Mouse (Mus musculus): ENCODE results near the gene Rreb1. TPM values are rescaled to one million over a fixed set of nuclear protein-coding genes. Genes with fewer than 3 reads are reported as not detected.

Gene Rreb1
- polyA plus RNA-seq, 2 experiments from 2014 or later, result 3.0 to 4.9 TPM

DNA sequence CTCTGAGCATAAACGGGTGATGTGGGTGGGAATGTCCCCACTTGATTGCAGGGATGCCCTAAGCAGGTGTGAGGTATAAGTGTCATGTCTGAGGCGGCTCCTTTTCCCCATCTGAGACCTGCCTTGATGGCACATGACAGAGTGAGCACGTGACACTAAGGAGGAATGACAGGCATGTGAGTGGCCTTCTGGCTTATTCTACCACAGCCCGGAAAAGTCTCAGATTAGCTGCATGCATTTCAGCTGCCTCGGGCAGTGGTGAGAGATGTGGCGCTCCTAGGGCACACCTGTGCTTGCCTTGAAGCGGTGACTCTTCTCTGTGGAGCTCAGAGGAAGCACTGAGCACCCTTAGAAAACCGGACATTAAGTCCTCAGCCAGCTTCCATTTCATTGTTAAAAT is 167.2 kb downstream of the Rreb1 start:
- no peak for ATAC-seq

DNA sequence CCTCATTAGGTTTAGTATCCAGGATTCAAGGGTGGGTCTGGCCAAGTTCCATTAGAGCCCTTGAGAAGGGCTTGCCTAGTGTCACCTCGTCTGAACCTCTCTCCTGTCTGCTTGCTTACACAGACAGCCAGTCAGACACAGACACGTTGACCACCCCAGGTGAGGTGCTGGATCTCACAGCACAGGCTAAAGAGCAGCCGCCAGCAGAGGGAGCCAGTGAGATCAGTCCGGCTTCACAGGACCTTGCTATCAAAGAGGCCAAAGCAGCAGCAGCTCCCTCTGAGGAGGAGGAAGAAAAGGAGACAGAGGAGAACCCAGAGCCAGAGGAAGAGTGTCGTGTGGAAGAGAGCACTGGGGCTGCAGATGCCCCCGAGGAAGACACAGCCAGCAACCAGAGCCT is 168.5 kb downstream of the Rreb1 start:
- ATAC-seq, result no peak

GRCm38 (mm10) chr13:37952981-37953380 is 174.8 kb downstream of the Rreb1 start:
- no peak for ATAC-seq

DNA sequence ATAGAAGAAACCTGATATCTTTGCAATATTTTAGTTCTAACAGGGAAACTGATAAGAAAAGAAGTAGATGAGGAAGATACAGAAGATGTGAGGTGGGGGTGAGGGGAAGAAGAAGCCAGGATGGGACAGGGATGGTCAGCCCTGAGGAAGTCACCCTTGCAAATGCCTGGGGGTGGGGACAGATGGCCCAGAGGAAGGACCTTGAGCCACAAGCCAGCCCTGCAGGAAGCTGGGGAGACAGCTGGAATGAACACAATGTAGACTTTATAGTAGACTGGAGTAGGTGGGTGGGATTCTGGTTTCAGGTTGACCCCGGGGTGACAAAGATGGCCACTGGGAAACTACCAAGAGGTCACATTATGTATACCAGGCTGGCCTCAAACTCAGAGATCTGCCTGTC is 176.1 kb downstream of the Rreb1 start:
- no peak for ATAC-seq

DNA sequence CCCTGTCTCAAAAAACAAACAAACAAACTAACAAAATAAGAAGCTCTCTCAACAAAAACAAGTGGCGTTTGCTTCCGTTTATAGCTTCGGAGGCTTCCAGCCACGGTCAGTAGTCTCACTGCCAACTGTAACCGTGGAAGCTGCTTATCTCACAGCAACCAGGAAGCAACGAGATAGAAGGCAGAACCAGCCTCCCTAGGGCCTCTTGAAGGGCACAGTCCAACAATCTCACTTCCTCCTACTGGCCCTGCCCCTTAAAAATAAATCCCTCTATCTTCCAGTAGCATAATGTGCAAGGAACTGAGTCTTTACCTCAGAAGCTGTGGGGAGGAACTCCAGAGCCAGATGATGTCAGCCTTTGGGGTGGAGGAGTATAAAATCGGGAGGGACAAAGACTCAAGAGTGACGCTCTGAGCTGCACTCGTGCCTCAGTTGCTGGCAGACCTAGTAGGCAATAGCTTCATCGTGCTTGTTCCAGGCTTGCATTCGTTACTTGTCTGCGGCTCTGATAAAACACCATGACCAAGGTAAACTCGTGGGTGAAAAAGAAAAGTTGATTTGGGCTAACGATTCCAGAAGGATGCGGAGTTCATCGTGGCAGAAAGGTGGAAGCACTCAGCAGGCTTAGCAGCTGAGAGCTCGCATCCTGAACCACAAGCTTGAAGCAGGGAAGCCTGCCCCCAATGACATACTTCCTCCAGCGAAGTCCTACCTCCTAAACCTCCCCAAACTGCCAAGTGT is 180.5 kb downstream of the Rreb1 start:
- no peak for ATAC-seq

- no peak for ATAC-seq
Observed at GRCm38 (mm10) chr13:37959239-37959907, 181.2 kb downstream of the Rreb1 start.

DNA sequence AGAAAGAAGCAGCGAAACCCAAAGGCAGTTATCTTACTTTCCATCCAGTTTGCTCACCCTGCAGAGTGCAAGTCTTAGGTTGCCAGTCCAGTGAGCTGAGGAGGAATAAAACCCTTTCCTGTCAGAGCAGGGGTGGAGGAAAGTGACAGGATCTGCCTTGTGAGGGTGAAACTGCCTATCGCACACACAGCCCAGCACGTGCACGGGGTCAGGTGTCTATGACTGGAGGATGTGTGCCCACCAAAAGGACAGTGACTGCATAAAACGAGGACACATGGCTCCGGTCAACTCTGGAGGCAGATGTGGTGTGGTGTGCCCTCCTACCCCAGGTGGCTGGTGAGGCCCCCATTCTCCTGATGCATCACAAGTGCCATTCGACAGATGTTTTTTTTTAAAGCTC is 181.7 kb downstream of the Rreb1 start:
- no peak for ATAC-seq

- no peak for ATAC-seq
Observed at GRCm38 (mm10) chr13:37962541-37962940, 184.3 kb downstream of the Rreb1 start.

GRCm38 (mm10) chr13:37963354-37964007 is 185.3 kb downstream of the Rreb1 start:
- ATAC-seq, result peak; percentile 83

GRCm38 (mm10) chr13:37964128-37965087 is 186.2 kb downstream of the Rreb1 start:
- ATAC-seq, result no peak

DNA sequence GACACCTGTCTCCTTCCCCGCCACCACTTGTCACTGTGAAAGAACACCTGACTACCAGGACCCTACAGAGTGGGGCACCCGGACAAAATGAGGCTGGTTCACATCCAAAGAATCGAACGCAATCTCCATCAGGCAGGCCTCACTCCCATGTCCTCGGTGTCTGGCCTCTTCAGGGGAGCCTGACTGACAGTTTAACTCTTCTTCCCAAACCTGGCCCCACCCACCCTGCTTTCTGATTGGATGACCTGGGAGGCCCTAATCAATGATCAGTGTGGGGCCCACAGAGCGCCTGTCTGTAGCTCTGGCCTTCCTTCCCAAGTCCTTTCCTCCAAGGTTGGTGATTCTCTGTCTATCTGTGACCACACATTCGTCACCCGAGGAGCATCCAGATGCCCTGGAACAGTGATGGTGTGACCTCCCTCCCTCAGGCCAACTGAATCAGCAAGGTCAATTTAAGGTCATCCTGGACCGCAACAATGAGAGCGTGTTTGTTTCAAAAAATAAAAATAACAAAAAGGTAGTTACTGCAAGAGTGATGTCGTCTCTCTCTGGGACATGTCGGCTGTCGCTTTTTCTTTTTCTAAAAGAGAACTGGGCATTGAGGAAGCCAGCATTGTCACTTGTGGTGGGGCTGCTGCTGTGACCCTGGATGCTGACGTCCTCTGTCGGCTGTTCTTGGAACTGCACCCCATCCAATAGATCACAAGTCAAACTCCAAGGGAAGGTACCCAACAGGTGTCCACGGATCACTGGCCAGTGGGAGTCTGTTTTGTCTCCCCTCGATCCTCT is 187.1 kb downstream of the Rreb1 start:
- no peak for ATAC-seq

DNA sequence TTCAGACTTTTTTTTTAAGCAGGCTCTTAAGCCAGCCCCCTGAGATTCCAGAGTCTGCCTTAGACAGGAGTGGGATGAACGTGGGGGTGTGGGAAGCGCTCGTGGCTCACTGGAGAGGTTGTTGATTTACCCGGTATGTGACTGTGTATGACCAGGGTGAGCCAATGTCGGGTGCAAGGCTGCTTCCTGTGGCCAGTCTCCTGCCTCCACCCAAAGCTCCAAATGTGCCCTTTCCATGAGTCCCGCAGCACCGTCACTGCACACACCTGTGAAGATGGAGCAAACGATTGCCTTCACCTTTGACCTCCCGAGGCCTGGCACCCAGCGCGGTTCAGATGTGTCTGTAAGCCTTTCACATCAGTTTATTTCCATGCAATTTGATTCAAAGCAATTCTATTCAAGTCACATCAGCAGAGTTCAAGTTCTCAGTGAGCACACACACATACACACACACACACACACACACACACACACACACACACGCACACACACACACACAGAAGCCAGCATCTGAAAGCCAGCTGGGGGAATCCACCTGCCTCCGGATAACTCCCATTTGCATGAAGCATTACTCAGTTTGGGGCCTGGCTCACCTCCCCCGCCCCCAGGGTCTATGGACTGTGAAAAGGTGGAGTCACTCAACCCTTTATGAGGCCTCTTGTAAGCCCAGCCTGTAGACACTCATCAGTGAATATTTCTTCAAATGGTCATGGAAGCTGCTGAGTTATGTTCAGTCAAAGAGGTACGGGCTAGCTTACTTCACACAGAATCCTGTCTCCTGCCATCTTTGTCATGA is 188.3 kb downstream of the Rreb1 start:
- ATAC-seq, result no peak

DNA sequence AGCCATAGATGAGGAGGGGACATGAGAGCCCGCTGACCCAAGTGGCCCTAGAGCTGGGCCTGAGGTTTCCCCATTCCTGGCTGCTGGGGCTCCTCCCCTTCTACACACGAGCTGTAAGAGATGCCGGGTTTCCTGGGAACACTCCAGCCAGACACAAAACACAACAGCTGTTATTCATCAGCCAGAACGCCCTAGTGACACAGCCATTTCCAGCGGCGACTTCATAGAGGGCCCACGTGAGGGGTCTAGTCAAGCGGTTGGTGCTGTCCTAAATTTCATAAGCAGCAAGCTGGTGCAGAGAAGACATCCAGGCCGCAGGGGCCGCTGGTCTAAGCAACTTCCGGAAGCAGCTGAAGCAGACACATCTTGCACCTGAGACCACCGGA is 188.8 kb downstream of the Rreb1 start:
- ATAC-seq, result no peak

GRCm38 (mm10) chr13:37967565-37967964 is 189.4 kb downstream of the Rreb1 start:
- ATAC-seq, result no peak

DNA sequence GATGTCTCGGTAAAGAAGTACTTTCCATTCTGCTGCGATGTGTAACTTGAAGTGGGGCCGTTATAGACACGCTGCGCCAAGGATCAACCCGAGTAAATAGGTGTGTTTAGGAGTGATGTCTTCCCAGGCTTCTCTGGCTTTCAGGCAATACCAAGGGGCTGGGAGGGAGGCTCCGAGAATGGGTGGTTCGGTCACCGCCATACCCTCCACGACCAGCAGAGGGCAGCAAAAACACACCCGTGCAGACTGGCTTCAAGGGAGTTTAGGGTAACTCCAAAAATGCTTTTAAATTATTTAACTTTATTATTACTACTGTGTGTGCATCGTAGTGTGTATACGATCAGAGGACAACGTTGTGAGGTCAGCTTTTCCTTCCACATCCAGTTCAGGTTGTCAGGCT is 191.1 kb downstream of the Rreb1 start:
- ATAC-seq, result peak; percentile 83

GRCm38 (mm10) chr13:37969988-37970387 is 191.8 kb downstream of the Rreb1 start:
- no peak for ATAC-seq

- no peak for ATAC-seq
Observed at GRCm38 (mm10) chr13:37970887-37971530, 192.8 kb downstream of the Rreb1 start.

DNA sequence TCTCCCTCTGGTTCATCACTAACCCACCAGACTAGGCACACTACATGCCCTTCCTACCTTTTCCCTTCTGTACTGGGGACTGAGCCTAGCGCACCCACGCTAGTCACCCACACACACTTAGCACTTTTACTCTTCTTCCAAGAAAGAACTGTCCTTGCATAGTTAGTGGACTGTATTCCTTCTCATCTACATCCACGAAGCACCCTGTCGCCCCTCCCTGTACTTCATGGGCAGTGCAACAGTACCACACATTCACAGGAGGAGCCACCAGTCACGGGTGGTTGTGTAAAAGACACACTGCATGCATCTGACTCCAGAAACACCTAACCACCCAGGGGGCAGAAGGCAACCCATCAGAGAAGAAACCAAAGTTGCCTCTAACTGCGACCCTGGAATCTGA is 195.8 kb downstream of the Rreb1 start:
- ATAC-seq, result no peak

- ATAC-seq, result no peak
Observed at GRCm38 (mm10) chr13:37974731-37975130, 196.5 kb downstream of the Rreb1 start.

DNA sequence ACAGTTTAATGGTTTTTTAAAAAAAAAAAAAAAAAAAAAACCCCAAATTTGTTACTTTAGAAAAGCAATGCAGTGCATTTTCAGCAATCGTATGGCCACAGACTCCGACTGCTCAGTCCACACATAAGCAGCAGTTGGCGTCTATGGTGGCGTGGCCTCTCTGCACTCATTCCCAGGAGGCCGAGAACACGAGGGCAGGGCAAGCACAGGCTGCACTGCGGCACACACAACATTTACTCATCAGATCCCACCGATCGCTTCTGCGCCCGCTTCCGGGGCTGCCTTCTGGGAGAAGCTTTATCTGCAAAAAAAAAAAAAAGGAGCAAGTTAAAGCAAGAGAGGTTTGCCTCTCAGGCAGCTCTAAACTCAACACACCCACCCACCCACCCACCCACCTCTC is 201.3 kb downstream of the Rreb1 start:
- ATAC-seq, result no peak
